Mouse (Mus musculus) G1E-ER4 (cell line): ENCODE data around the gene Lgi4. TPM values are rescaled to one million over a fixed set of nuclear protein-coding genes. Genes with fewer than 3 reads are reported as not detected.

Source experiments
- GATA1 ChIP-seq: IDR thresholded peaks from one replicate; pipeline ENCODE4 v1.8.0; 2012; ENCODE audit warnings: low read length, inconsistent platforms
- polyA plus RNA-seq: library from polyadenylated mRNA; stranded (reverse); fragments of >175 nt; gene quantifications from 2 replicates; pipeline ENCODE4 v1.2.3, GENCODE M21; 2012

The Lgi4 gene
- polyA plus RNA-seq, 1 experiment: not detected

DNA sequence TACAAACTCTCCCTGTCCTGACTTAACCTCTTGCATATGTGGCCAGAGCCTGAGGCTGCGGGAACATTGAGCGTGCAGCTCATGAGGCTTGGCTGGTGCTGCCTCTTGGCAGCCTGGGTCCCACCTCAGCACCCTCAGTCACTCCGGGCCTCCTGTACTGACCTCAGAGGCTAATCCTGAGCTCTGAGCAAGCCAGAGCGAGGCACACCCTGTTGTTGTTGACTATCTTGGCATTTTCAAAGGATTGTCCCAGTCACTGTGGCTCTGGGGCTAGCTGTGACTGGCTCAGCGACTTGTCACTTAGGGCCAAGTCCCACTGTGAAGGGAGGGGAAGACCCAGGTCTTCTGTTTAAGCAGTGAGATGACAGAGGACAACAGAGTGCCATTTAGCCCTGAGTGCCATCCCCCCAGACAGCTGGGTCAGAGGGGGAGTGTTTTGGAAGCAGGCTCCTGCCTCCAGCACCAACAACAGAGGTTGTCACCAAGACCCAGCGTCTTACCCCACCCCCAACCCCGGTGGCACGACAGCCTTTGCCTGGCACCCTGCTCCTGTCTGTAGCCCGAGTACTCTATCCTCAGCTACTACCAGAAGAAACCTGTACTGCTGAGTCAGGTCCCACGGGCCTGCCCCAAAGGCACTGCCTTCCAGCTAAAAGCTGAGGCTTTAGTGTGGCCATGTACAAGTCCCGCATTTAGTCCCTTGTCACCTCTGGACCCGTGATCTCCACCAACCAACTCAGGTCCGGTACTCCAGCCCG is 23.9 kb downstream of the Lgi4 start:
- no peak for TF ChIP-seq GATA1

DNA sequence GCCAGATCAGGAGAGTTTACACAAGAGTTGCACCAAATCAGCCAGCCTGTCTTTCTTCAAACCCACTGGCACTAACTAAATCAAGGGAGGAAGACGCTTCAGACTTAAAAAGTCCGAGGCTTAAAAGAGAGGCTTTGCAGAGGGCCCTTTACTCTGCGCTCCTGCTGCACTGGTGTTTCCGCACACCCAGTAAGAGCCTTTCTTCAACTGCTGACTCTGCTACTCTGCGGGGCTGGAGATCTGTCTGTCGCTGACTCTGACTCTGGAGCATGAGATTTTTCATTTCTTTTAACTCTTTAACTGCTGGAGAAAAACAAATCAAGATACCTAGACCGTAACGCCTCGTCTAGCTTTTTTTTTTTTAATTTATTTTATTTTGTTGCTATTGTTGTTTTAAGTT is 25.0 kb downstream of the Lgi4 start:
- TF ChIP-seq GATA1: no peak

DNA sequence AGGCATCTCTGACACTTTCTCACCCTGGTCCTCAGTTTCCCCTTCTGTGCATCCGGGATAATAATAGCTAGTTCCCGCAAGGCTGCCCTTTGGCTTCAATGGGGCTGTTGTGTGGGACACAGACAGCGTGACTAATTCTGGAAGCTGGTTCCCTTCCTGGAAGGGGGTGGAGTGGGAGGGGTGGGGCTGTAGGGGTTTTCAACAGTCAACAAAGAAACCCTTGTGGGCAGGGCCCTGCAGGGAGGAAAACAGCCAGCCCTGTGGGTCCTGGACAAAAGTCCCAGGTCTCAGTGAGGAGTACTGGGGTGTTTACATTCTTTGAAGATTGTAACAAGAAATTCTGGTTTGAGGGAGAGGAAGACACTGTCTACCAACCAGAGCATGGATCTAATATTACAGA is 26.0 kb downstream of the Lgi4 start:
- TF ChIP-seq GATA1: no peak

DNA sequence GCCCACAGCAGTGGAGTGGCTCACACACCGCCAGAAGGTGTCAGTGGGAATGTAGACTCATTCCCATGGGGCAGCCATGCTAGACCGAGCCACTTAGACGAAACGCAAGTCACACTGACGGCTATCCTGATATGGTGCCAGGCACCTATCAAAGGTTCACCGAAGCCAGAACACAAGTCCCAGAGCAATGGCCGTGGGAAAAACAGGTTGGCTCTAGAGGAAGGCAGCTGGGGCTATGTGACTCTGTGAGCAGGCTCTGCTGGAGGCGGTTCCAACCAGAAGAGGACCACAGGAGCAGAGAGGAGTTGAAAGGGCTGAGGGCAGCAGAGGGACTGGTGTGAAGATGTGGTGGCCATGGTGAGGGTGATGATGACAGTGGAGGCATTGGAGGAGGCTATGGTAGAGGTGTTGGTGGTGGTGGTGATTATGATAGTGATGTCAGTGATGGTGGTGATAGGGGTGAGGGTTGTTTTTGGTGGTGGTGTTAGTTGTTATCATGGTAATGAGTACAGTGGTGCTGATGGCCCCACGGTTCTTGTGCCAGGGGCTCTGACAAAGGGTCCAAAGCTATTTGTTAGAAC is 27.1 kb downstream of the Lgi4 start:
- no peak for TF ChIP-seq GATA1

DNA sequence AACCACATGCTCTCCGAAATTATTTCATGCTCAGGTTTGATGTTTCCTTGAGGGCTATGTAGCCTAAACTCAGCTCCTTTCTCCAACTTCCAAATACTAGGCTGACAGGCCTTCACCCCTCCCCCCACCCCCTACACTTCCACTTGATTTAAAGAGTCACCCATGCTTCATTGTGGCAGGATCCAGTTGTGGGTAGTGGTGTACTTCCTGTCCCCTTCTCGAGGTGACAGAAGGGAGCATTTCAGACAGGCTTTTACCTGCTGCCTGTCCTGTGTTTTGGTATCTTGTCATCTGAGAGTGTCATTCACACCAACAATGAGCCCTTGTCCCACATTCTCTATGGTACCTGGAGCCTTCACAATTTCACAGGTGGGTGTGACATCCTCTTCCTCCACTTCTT is 28.1 kb downstream of the Lgi4 start:
- no peak for TF ChIP-seq GATA1

DNA sequence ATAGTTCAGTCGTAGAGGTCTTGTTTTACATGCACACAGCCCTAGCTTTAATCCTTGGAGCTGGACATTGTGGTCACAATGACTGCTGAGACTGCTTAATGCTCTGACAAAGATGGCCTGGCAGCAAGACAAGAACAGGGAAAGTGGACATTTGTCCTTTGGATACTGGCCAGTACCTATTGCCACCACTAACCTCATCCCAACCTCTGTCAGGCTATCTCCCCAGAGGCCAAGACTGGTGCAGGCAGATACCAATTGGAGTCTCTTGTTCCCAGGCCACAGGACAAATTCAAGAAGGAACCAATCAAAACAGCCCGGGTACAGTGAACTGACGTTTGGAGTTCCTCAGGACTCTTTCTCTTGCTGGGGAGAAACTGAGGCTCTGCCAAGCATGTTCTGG is 29.1 kb downstream of the Lgi4 start:
- no peak for TF ChIP-seq GATA1

DNA sequence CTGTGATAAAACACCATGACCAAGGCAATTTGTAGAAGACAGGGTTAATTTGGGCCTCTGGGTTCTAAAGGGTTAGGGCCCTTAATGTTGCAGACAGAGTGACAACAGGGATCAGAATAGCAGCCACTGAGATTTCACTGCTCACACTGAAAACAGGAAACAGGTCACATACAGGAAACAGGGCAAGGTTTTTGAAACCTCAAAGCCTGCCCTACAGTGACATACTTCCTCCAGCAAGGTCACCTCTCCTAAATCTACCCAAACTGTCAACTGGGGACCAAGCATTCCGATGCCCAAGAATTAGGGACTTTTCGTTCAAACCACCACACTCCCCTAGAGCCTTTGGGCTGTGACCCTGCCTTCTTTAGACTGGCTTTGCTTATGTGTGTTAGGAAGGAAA is 30.6 kb downstream of the Lgi4 start:
- TF ChIP-seq GATA1: no peak

DNA sequence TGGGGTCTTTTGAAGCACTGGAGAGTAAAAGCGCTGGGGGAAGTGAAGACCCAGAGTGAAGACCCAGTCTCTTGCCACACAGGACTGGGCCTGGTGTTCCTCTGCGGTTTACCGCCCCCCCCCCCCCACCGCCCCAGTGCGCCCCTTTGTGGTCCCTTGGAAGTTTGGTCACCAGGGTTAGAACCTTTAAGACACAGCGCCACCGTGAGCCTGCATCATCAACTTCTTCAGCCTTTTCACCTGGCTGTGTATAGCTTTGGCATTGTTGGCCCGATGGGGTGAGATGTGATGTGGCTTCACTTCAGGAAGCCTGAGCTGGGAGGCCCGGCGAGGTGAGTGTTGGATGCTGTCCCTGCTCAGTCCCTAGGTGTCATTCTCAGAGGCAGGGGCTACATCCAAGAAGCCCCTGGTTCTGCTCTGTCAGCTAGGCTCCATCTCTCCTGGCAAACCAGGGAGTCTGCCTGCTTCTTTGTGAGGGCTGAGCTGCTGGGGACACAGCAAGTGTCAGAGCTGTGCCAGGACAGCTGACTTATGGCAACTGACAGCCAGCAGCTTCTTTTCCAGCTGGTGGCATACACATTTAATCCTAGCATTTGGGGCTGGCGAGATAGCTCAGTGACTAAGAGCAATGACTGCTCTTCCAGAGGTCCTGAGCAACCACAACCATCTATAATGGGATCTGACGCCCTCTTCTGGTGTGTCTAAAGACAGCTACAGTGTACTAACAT is 35.8 kb downstream of the Lgi4 start:
- TF ChIP-seq GATA1: no peak

DNA sequence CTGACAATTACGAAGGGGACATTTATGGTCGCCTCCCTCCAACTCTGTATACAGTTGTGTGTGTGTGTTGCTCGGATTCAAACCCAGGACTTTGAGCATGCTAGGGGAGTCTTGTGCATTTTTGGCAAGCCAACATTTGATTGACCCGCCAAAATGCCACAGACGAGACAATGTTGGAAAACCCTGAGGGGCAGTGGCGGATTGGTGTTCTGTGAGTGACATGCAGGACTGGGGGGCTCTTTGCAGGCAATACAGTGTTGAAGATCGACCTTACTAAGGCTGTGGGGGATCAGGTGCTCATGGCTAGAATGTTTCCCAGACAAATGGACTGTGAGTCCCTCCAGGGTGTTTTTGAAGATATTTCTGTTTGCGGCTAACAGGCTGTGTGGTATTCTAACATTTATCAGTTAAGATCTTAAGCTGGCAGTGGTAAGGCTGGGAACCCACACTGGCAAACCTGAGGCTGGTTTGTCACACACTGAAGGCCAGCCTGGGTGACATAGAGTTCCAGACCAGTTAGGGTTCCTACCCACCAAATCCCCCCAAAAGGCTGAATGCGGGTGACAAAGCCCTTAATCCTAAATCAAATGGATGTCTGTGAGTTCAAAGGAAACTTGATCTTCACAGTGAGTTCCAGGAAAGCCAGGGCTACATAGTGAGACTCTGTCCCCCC is 37.9 kb downstream of the Lgi4 start:
- TF ChIP-seq GATA1: no peak

DNA sequence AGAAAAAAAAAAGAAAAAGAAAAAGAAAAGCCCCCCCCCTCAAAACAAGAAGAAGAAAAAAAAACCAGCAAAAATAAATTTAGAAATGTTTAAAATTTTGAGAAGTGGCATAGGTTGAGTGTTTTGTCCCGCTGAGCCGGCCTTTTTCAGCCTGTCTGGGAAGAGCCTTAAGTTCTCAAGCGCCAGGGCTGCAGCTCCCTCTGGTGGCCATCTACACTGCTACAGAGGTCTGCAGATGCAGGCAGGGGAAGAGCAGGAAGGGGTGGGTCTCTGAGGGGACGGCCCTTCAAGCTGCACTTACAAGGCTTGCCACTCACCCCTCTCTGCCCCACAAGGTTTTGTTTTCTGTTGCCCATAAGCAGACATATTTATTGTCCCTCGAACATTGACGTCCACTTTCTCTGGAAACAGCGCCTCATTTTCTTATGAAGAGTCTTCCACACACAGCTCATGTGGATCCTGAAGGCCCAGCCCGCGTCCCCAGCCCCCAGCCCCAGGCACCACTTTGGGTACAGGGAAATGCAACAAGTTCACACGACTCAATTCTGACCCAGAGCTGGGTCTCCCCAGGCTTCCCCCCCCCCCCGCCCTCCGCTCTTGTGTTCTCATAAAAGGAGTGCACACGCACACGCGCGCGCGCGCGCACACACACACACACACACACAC is 38.6 kb downstream of the Lgi4 start:
- no peak for TF ChIP-seq GATA1

DNA sequence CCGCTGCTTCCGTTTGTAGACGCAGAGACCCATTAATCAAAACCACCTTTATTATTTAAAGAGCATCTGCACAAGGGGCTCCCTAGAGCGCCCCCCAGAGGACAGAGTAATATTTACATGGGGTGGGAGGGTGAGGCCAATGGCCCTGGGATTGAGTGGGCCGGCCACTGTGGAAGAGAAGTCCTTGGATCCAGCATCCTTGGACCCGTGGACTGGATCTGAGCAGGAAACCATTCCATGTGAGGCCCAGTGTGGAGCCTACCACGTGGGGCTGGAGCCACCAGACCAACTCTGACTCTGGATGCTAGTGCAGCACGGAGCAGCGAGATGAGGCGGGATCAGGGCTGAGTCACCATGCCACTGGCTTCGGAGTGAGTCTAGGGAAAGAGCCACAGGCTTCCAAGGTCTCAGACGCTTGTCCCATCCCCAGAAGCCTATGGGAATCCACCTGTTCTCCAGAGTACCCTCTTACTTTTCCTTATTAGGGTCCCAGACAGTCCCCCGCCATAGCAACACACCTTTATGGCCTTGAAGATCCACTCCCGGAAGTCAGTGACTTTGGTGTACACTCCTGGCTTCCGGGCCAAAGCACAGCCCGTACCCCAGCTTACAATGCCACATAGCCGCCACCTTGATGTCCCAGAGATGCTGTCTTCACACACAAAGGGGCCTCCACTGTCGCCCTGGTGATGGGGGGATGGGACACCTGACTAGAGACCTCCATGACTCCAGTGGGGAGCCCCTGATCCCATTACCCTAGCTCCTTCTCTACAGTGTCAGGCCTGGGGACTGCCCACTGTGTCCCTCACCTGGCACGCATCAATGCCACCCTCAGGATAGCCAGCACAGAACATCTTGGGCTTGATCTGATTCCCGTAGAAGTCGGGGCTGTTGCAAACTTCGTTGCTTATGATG is 39.8 kb downstream of the Lgi4 start:
- no peak for TF ChIP-seq GATA1

DNA sequence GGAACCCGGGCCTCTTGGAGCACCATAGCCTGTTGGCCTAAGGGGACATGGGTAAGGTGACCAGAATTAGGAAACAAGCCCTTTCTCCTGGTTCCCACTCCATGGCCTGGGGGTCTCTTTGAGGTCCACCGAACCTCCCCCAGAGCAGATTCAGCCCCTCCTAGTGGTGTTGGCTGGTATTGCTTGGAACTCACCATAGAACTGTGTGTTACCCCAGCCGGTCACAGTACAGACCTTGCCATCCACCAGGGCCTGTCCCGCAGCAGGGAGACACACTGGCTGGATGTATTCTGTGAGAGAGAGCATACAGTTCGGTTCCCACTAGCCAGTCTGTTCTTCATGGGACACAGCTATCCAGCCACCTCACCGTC is 40.5 kb downstream of the Lgi4 start:
- TF ChIP-seq GATA1: no peak

DNA sequence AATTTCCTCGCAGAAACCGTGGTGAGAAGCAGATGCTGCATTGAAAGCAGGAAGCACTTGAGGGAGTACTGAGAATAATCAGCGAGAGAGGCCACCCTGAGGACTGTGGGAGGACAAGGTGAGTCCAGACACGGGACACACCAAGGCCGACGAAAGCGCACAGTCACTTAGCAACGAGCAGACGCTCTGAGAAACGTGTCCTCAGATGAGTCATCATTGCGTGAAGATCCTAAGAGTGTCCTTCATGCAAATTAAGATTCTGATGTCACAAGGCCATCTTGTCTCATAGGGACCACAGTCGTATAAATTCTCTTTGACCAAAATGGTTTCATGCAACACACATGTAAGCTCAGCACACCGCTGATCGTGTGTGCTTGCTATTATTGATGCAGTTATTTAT is 41.6 kb downstream of the Lgi4 start:
- no peak for TF ChIP-seq GATA1

DNA sequence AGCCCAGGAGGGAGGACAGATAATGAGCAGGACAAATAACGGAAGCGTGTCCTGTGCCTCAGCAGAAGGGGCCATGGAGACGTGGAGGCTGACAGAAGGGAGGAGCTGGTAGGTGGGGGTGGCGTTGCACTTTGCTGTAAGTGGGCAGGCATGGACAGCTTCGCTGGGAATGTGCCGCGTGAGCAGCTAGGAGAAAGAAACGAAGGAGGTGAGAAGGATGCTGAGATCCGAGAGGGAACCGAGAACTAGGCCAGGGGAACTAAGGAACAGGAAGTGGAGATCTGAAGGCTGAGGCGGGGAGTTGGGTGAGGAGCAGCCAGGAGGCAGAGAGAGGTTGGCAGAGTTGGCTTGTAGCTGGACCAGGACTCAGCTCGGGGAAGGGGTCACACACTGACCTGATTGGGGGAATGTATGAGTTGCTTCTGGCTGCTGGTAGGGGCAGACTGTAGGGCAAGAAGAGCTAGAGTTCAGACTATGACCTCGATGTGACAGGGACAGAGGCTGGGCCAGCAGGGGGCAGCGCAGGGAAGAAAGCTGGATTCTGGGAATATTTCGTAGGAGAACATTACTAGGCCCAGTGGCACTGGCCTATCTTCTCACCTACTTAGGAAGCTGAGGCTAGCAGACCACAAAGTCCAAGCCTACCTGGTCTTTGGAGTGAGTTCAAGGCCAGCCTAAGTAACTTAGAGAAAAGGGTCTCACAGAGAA is 46.1 kb downstream of the Lgi4 start:
- no peak for TF ChIP-seq GATA1
